22 mouse cellular contexts compared by ENCODE assay signal in the genomic region with DNA sequence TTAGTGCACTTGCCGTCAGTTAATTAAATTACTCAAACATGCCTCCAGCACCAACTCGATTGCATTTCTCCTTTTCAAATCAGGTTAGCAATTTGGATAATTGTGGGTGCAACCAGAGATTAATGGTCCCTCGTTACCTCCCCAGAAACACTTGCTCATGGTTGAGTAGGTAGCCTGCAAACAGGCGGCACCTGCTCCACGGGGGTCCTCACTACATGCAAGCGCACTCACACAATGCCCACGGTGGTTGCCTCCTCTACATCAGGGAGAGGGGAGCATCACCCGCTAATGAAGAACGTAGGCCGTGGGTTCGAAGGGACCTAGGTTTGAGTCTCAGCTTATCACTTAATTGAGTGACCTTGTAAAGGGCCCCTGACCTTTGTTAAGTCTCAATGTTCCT.
"Had no signal": no experiment of that assay in that cellular context is flagged by ENCODE, and none has a peak within 500 bp of the region (broad histone marks: within the 10 kb centered on the region; RNA-seq: fewer than 3 reads in every experiment).

No protein-coding gene starts in this region.

- H3K9ac ChIP-seq: limb, embryonic 13.5 days; liver, embryonic 12.5 days; liver, embryonic 15.5 days; lung, embryonic 15.5 days; stomach, embryonic 15.5 days had no signal

- H3K9me3 ChIP-seq: limb, embryonic 10.5 days; limb, embryonic 13.5 days; liver, embryonic 12.5 days; liver, embryonic 15.5 days; lung, embryonic 15.5 days; midbrain, embryonic 10.5 days; stomach, embryonic 15.5 days had no signal

- H3K4me1 ChIP-seq: liver, embryonic 12.5 days; liver, embryonic 15.5 days had no signal

- DNase-seq: kidney, adult 2 months; kidney, postnatal 25 days; layer of hippocampus, adult 9-11 months; liver; lung, adult 18-20 months; lung, postnatal 10 days; lung, postnatal 36 days; right cerebral cortex, adult 18-20 months; right cerebral cortex, postnatal 14 days; spleen, adult 18-20 months; thymus, postnatal 25 days had no signal

- H3K27me3 ChIP-seq: limb, embryonic 13.5 days; liver, embryonic 12.5 days; liver, embryonic 15.5 days; lung, embryonic 15.5 days; stomach, embryonic 15.5 days had no signal

- ATAC-seq: intestine, postnatal 0 days; liver, embryonic 12.5 days had no signal

- H3K4me2 ChIP-seq: limb, embryonic 13.5 days; liver, embryonic 12.5 days; liver, embryonic 15.5 days; lung, embryonic 15.5 days; stomach, embryonic 15.5 days had no signal

- H3K27ac ChIP-seq: kidney, postnatal 0 days; layer of hippocampus, adult 2 months; limb, embryonic 10.5 days; limb, embryonic 13.5 days; liver, embryonic 12.5 days; liver, embryonic 15.5 days; lung, embryonic 15.5 days; midbrain, embryonic 10.5 days; stomach, embryonic 15.5 days had no signal

- H3K36me3 ChIP-seq: limb, embryonic 10.5 days; limb, embryonic 13.5 days; liver, embryonic 12.5 days; liver, embryonic 15.5 days; lung, embryonic 15.5 days; midbrain, embryonic 10.5 days; stomach, embryonic 15.5 days had no signal

- H3K4me3 ChIP-seq: layer of hippocampus, adult 2 months; limb, embryonic 10.5 days; limb, embryonic 13.5 days; liver, embryonic 12.5 days; liver, embryonic 15.5 days; lung, embryonic 15.5 days; megakaryocyte, embryonic 14.5 days; midbrain, embryonic 10.5 days; stomach, embryonic 15.5 days had no signal
